Mouse (Mus musculus) small intestine, adult 2 months (tissue): ENCODE data around the gene Mn1.
A peak's percentile ranks its signal among the peaks of the same experiment; 100 is the strongest.

Experiments used
- CTCF ChIP-seq: fragments of 200-500 bp; IDR thresholded peaks from 2 replicates; pipeline ENCODE4 v1.5.1; 2012; ENCODE audit warnings: low read depth, mild to moderate bottlenecking, control low read depth, inconsistent platforms, low read length, moderate library complexity, mixed read lengths; ENCODE audit not compliant: insufficient replicate concordance, insufficient read length; ENCODE audit errors: extremely low read depth
- POLR2A ChIP-seq: fragments of 200-500 bp; IDR thresholded peaks from 2 replicates; pipeline ENCODE4 v1.6.1; 2012; ENCODE audit warnings: low read depth, mild to moderate bottlenecking, control low read depth, inconsistent platforms, low read length, moderate library complexity

DNA sequence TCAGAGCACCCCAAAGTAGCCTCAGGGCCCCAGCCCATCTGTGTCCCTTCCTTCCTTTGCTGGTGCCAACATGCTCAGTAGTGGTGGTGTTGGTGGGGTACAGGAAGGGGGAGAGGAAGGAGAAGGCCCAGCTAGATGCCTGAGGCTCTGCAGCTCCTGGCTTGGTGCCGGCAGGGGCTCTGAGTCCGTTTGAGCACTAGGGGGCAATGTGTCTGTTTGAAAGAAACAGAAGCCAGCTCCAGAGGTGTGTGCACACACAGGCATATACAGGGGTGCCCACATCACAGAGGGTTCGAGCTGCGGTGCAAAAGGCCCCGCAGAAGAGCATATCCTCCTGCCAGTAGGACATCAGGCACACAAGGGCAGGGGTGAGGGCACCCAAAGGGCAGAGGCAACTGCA is 3.0 kb upstream of the Mn1 start:
- TF ChIP-seq CTCF: peak; percentile 43; the same call in 1 of the 2 replicates
- no peak for TF ChIP-seq POLR2A
